Mouse (Mus musculus): ENCODE measurements around the gene Rufy2. TPM values are rescaled to one million over a fixed set of nuclear protein-coding genes. Genes with fewer than 3 reads are reported as not detected.

Rufy2 gene
- polyA plus RNA-seq, 1 experiment from 2014 or later, result 35.3 TPM

- Histone ChIP-seq H3K27ac (no peak overlapping the region), H3K9ac (no peak overlapping the region), H3K9me3 (no peaks in the 10 kb centered on the region), H3K4me1 (no peaks in the 10 kb centered on the region), H3K4me3 (no peak overlapping the region), H3K27me3 (no peaks in the 10 kb centered on the region), H3K4me2 (no peak overlapping the region), H3K36me3 (no peaks in the 10 kb centered on the region)
- WGBS, result 63% methylated on average over 2 of the region's 2 CpGs
- no peak for ATAC-seq (ENCODE audit: insufficient number of reproducible peaks, insufficient read depth, low FRiP score, low TSS enrichment, low read depth)
Measured at GRCm38 (mm10) chr10:63054586-63054985, 74.6 kb downstream of the Rufy2 start.

GRCm38 (mm10) chr10:63056966-63057750 is 77.1 kb downstream of the Rufy2 start:
- no peaks in the 10 kb centered on the region for H3K4me1 ChIP-seq
- H3K9me3 ChIP-seq, result no peaks in the 10 kb centered on the region
- WGBS, result 42% methylated on average over 24 of the region's 24 CpGs
- no peak for ATAC-seq (ENCODE audit: insufficient number of reproducible peaks, insufficient read depth, low FRiP score, low TSS enrichment, low read depth)
- H3K36me3 ChIP-seq, result no peaks in the 10 kb centered on the region
- H3K4me2 ChIP-seq, result no peak overlapping the region
- H3K27me3 ChIP-seq, result no peaks in the 10 kb centered on the region
- H3K4me3 ChIP-seq, result no peak overlapping the region
- no peak overlapping the region for H3K27ac ChIP-seq
- H3K9ac ChIP-seq, result no peak overlapping the region

DNA sequence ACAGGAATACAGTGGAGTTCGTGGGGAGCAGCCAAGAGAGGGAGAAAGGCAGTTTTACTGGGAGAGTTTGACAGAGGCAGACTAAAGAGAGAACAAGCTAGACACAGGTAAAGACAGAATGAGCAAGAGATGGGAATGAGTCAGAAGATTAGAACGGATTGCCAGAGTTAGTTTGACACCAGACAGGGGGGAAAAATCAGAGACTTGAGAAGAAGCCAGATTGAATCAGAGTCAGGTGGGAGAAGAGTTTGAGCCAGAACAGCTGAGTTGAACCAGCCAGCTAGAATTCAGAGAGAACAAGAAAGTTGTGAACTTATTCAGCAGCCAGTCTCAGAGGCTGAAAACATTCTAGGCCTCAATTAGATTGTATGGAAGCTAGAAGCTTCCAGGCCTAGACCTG is 79.8 kb downstream of the Rufy2 start, which contains the start of gene Pbld1:
Gene Pbld1, plus strand, starts transcription at position 301 of the 400 bp plus-strand sequence.
- no peak within 1 kb of the TSS for H3K4me3 ChIP-seq
- WGBS, result 83% methylated on average over 2 of the region's 2 CpGs
- H3K4me2 ChIP-seq, result no peak within 1 kb of the TSS
- no peaks in the 10 kb centered on the region for H3K4me1 ChIP-seq
- no peak within 1 kb of the TSS for H3K9ac ChIP-seq
- no peaks in the 10 kb centered on the region for H3K27me3 ChIP-seq
- H3K36me3 ChIP-seq, result no peaks in the 10 kb centered on the region
- H3K9me3 ChIP-seq, result no peaks in the 10 kb centered on the region
- ATAC-seq (ENCODE audit: insufficient number of reproducible peaks, insufficient read depth, low FRiP score, low TSS enrichment, low read depth), result no peak
- no peak within 1 kb of the TSS for H3K27ac ChIP-seq

DNA sequence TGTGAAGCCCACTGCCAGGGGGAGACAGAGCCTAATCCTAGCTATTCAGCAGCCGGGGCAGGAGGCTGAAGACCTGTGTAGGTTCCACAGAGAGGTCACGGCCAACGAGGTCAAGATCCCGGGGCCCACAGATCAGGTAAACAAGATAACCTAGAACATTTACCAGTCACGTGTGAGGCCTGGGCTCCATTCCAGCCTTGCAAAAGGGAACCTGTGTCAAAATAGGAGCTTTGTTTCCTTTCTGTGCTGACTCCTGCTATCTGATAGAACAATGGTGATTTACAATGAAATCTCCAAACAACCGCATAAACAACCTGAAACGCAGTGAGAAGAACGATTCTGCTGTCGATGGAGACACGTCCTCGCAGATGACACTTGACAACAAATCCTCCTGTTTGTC is 80.4 kb downstream of the Rufy2 start:
- Histone ChIP-seq H3K4me1 (no peaks in the 10 kb centered on the region), H3K36me3 (no peaks in the 10 kb centered on the region), H3K4me2 (no peak overlapping the region), H3K9ac (no peak overlapping the region), H3K27ac (no peak overlapping the region), H3K27me3 (no peaks in the 10 kb centered on the region), H3K4me3 (no peak overlapping the region), H3K9me3 (no peaks in the 10 kb centered on the region)
- WGBS, result 67% methylated on average over 11 of the region's 11 CpGs
- no peak for ATAC-seq (ENCODE audit: insufficient number of reproducible peaks, insufficient read depth, low FRiP score, low TSS enrichment, low read depth)

GRCm38 (mm10) chr10:63061266-63061665 is 81.2 kb downstream of the Rufy2 start:
- H3K9ac ChIP-seq, result no peak overlapping the region
- no peak overlapping the region for H3K4me2 ChIP-seq
- no peaks in the 10 kb centered on the region for H3K36me3 ChIP-seq
- H3K4me1 ChIP-seq, result no peaks in the 10 kb centered on the region
- H3K27ac ChIP-seq, result no peak overlapping the region
- H3K9me3 ChIP-seq, result no peaks in the 10 kb centered on the region
- WGBS, result 68% methylated on average over 12 of the region's 12 CpGs
- H3K4me3 ChIP-seq, result no peak overlapping the region
- H3K27me3 ChIP-seq, result no peaks in the 10 kb centered on the region
- no peak for ATAC-seq (ENCODE audit: insufficient number of reproducible peaks, insufficient read depth, low FRiP score, low TSS enrichment, low read depth)

- 88% methylated on average over 5 of the region's 5 CpGs for WGBS
- H3K4me1 ChIP-seq, result no peaks in the 10 kb centered on the region
- H3K9me3 ChIP-seq, result no peaks in the 10 kb centered on the region
- H3K4me2 ChIP-seq, result no peak overlapping the region
- ATAC-seq (ENCODE audit: insufficient number of reproducible peaks, insufficient read depth, low FRiP score, low TSS enrichment, low read depth), result no peak
- H3K4me3 ChIP-seq, result no peak overlapping the region
- no peaks in the 10 kb centered on the region for H3K27me3 ChIP-seq
- H3K27ac ChIP-seq, result no peak overlapping the region
- no peak overlapping the region for H3K9ac ChIP-seq
- no peaks in the 10 kb centered on the region for H3K36me3 ChIP-seq
Measured at GRCm38 (mm10) chr10:63062696-63063095, 82.7 kb downstream of the Rufy2 start.

GRCm38 (mm10) chr10:63063365-63063764 is 83.3 kb downstream of the Rufy2 start:
- no peaks in the 10 kb centered on the region for H3K27me3 ChIP-seq
- ATAC-seq (ENCODE audit: insufficient number of reproducible peaks, insufficient read depth, low FRiP score, low TSS enrichment, low read depth), result no peak
- H3K4me3 ChIP-seq, result no peak overlapping the region
- H3K9ac ChIP-seq, result no peak overlapping the region
- 75% methylated on average over 7 of the region's 7 CpGs for WGBS
- no peaks in the 10 kb centered on the region for H3K9me3 ChIP-seq
- H3K4me1 ChIP-seq, result no peaks in the 10 kb centered on the region
- no peak overlapping the region for H3K27ac ChIP-seq
- no peaks in the 10 kb centered on the region for H3K36me3 ChIP-seq
- H3K4me2 ChIP-seq, result no peak overlapping the region

- no peak for ATAC-seq (ENCODE audit: insufficient number of reproducible peaks, insufficient read depth, low FRiP score, low TSS enrichment, low read depth)
- H3K27me3 ChIP-seq, result no peaks in the 10 kb centered on the region
- 79% methylated on average over 9 of the region's 9 CpGs for WGBS
Measured at GRCm38 (mm10) chr10:63064516-63064915, 84.5 kb downstream of the Rufy2 start.

DNA sequence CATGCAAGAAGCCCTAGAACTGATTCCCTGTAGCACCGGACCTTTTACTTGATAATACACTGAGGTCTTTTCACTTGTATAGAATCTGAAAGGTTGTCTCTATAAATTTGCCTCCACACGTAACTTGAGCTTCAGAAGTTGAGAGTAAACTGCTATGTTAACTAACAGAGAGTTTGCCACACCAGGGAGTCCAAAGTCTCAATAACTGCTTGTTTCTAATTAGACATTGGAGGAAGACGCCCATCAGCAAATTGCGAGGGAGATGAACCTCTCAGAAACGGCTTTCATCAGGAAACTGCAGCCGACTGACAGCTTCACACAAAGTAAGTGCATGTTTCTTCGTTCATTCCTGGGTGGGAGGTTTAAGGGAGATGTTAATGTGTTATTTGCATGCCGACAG is 85.5 kb downstream of the Rufy2 start:
- H3K27me3 ChIP-seq, result no peaks in the 10 kb centered on the region
- H3K4me2 ChIP-seq, result no peak overlapping the region
- no peaks in the 10 kb centered on the region for H3K4me1 ChIP-seq
- 48% methylated on average over 8 of the region's 8 CpGs for WGBS
- no peak overlapping the region for H3K27ac ChIP-seq
- H3K4me3 ChIP-seq, result no peak overlapping the region
- H3K36me3 ChIP-seq, result no peaks in the 10 kb centered on the region
- H3K9ac ChIP-seq, result no peak overlapping the region
- H3K9me3 ChIP-seq, result no peaks in the 10 kb centered on the region
- ATAC-seq (ENCODE audit: insufficient number of reproducible peaks, insufficient read depth, low FRiP score, low TSS enrichment, low read depth), result no peak

More at GRCm38 (mm10) chr10:63064516-63064915, 84.5 kb downstream of the Rufy2 start:
- no peak overlapping the region for H3K9ac ChIP-seq
- no peaks in the 10 kb centered on the region for H3K9me3 ChIP-seq
- H3K4me2 ChIP-seq, result no peak overlapping the region
- no peak overlapping the region for H3K27ac ChIP-seq
- H3K4me1 ChIP-seq, result no peaks in the 10 kb centered on the region
- H3K4me3 ChIP-seq, result no peak overlapping the region
- no peaks in the 10 kb centered on the region for H3K36me3 ChIP-seq

DNA sequence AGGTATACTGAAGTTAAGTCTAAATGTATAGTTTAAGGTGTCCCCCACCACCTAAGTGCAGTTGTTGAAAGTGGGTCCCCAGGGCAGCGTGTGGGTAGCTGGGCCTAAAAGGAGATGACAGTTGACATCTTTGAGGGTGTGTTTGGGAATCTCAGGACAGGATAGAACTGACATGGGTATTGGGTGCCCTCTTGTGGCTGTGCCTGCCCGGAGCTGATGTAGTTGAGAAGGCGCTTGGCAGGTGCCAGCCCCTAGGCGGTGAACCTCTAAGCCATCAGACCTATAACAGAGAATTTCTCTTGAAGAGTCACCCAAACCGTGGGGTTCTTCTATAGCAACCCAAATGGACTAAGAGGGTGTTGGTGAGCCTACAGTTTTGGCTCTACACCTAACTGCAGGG is 86.0 kb downstream of the Rufy2 start:
- 5% methylated on average over 5 of the region's 5 CpGs for WGBS
- no peaks in the 10 kb centered on the region for H3K4me1 ChIP-seq
- H3K27ac ChIP-seq, result no peak overlapping the region
- H3K9ac ChIP-seq, result no peak overlapping the region
- no peaks in the 10 kb centered on the region for H3K9me3 ChIP-seq
- no peak overlapping the region for H3K4me3 ChIP-seq
- no peaks in the 10 kb centered on the region for H3K27me3 ChIP-seq
- no peak for ATAC-seq (ENCODE audit: insufficient number of reproducible peaks, insufficient read depth, low FRiP score, low TSS enrichment, low read depth)
- no peaks in the 10 kb centered on the region for H3K36me3 ChIP-seq
- H3K4me2 ChIP-seq, result no peak overlapping the region
